Comparison of ENCODE assay signal across 21 mouse cellular contexts in genomic region chr2:147748006-147748405, GRCm38 (mm10).
DNase-seq lines count a peak whose midpoint lies in the region; ATAC-seq and TF ChIP-seq lines count a peak whose summit lies in the region.
"Had no signal": no experiment of that assay in that cellular context is flagged by ENCODE, and none has a peak within 500 bp of the region (broad histone marks: within the 10 kb centered on the region; RNA-seq: fewer than 3 reads in every experiment).

No protein-coding gene starts in this region.

- H3K27me3 ChIP-seq in intestine, embryonic 15.5 days (replicated peaks): no peaks in the 10 kb centered on the region
- no peaks in the 10 kb centered on the region for H3K27me3 ChIP-seq in intestine, postnatal 0 days (replicated peaks; ENCODE audit: control insufficient read depth, insufficient read depth, low read length)
- H3K27me3 ChIP-seq in kidney, postnatal 0 days (ENCODE audit: insufficient read depth, low read length): no peaks in the 10 kb centered on the region
- no peaks in the 10 kb centered on the region for H3K27me3 ChIP-seq in hindbrain, embryonic 14.5 days (ENCODE audit: control insufficient read depth, insufficient read depth, low read length)
- H3K27me3 ChIP-seq: embryonic facial prominence, embryonic 12.5 days; forebrain, embryonic 12.5 days; hindbrain, embryonic 15.5 days had no signal

- WGBS in intestine, embryonic 15.5 days: 22% methylated on average over 4 of the region's 4 CpGs
- 17% methylated on average over 4 of the region's 4 CpGs for WGBS in intestine, postnatal 0 days
- WGBS in kidney, postnatal 0 days: 24% methylated on average over 4 of the region's 4 CpGs
- WGBS in hindbrain, embryonic 14.5 days: 62% methylated on average over 4 of the region's 4 CpGs

- peak; percentile 34; the same call in 1 of the 2 replicates for ATAC-seq in intestine, embryonic 15.5 days
- no peak for ATAC-seq in intestine, postnatal 0 days
- no peak for ATAC-seq in kidney, postnatal 0 days (replicated peaks; ENCODE audit: low FRiP score, low read depth)
- ATAC-seq in hindbrain, embryonic 14.5 days (ENCODE audit: low FRiP score): no peak
- ATAC-seq: CD4-positive, CD25-positive, alpha-beta regulatory T cell, adult 4 months; forebrain, embryonic 16.5 days had no signal

- no peak for TF ChIP-seq CTCF in intestine, postnatal 0 days (IDR thresholded peaks at IDR 0.05; ENCODE audit: low read depth)
- TF ChIP-seq CTCF in kidney, postnatal 0 days (IDR thresholded peaks at IDR 0.05; ENCODE audit: low read depth): no peak

- peak; percentile 8 for DNase-seq in Muller cell, postnatal 12 days (ENCODE audit: inconsistent ontology term)
- peak; percentile 2 for DNase-seq in kidney, postnatal 0 days (ENCODE audit: low spot score)
- peak; percentile 33 to 61 for DNase-seq in kidney, postnatal 36 days
- DNase-seq in thymus, postnatal 0 days (ENCODE audit: low spot score): no peak
- no peak for DNase-seq in hindbrain, embryonic 14.5 days (ENCODE audit: low spot score)
- DNase-seq: adrenal gland, postnatal 10 days; B cell, adult 2 months; cerebellum, adult 11-12 months; cerebellum, adult 9-10 months; cerebellum, postnatal 25 days; gastrocnemius, postnatal 25 days had no signal

- no peaks in the 10 kb centered on the region for H3K9me3 ChIP-seq in intestine, embryonic 15.5 days
- H3K9me3 ChIP-seq in intestine, postnatal 0 days (ENCODE audit: control insufficient read depth): no peaks in the 10 kb centered on the region
- no peaks in the 10 kb centered on the region for H3K9me3 ChIP-seq in kidney, postnatal 0 days (replicated peaks; ENCODE audit: low read length)
- H3K9me3 ChIP-seq in hindbrain, embryonic 14.5 days (ENCODE audit: control insufficient read depth, low read length): no peaks in the 10 kb centered on the region
- H3K9me3 ChIP-seq: embryonic facial prominence, embryonic 12.5 days; forebrain, embryonic 12.5 days; heart, embryonic 12.5 days; hindbrain, embryonic 10.5 days; hindbrain, embryonic 15.5 days had no signal

- no peak overlapping the region for H3K4me2 ChIP-seq in intestine, embryonic 15.5 days (replicated peaks)
- H3K4me2 ChIP-seq in intestine, postnatal 0 days (replicated peaks; ENCODE audit: low read depth): no peak overlapping the region; the same call in 1 of the 2 replicates
- no peak overlapping the region for H3K4me2 ChIP-seq in kidney, postnatal 0 days (ENCODE audit: low read length)
- H3K4me2 ChIP-seq in hindbrain, embryonic 14.5 days (replicated peaks): no peak overlapping the region
- H3K4me2 ChIP-seq: embryonic facial prominence, embryonic 12.5 days; forebrain, embryonic 12.5 days; heart, embryonic 12.5 days; hindbrain, embryonic 15.5 days had no signal

- 0 out of 2 replicates have a peak, but pooled peaks cover 2% of the 10 kb centered on the region for H3K4me1 ChIP-seq in intestine, embryonic 15.5 days (replicated peaks)
- H3K4me1 ChIP-seq in intestine, postnatal 0 days (replicated peaks; ENCODE audit: control insufficient read depth, insufficient read depth, low read length): no peaks in the 10 kb centered on the region
- no peaks in the 10 kb centered on the region for H3K4me1 ChIP-seq in kidney, postnatal 0 days (replicated peaks; ENCODE audit: insufficient read depth, low read length)
- no peaks in the 10 kb centered on the region for H3K4me1 ChIP-seq in hindbrain, embryonic 14.5 days (replicated peaks; ENCODE audit: control insufficient read depth, insufficient read depth, low read length)
- H3K4me1 ChIP-seq: embryonic facial prominence, embryonic 12.5 days; forebrain, embryonic 12.5 days; heart, embryonic 12.5 days; hindbrain, embryonic 10.5 days; hindbrain, embryonic 15.5 days had no signal

- no peak overlapping the region for H3K27ac ChIP-seq in intestine, embryonic 15.5 days
- no peak overlapping the region for H3K27ac ChIP-seq in intestine, postnatal 0 days (ENCODE audit: low read depth, low read length)
- H3K27ac ChIP-seq in kidney, postnatal 0 days: no peak overlapping the region
- H3K27ac ChIP-seq in hindbrain, embryonic 14.5 days: no peak overlapping the region
- H3K27ac ChIP-seq: embryonic facial prominence, embryonic 12.5 days; forebrain, embryonic 12.5 days; hindbrain, embryonic 10.5 days; hindbrain, embryonic 15.5 days had no signal

- H3K9ac ChIP-seq in intestine, embryonic 15.5 days: no peak overlapping the region
- H3K9ac ChIP-seq in intestine, postnatal 0 days (ENCODE audit: low read depth, low read length): no peak overlapping the region
- no peak overlapping the region for H3K9ac ChIP-seq in kidney, postnatal 0 days (ENCODE audit: low read depth, low read length)
- no peak overlapping the region for H3K9ac ChIP-seq in hindbrain, embryonic 14.5 days
- H3K9ac ChIP-seq: embryonic facial prominence, embryonic 12.5 days; forebrain, embryonic 12.5 days; heart, embryonic 12.5 days; hindbrain, embryonic 15.5 days had no signal

- no peaks in the 10 kb centered on the region for H3K36me3 ChIP-seq in intestine, embryonic 15.5 days
- no peaks in the 10 kb centered on the region for H3K36me3 ChIP-seq in intestine, postnatal 0 days (ENCODE audit: control insufficient read depth, insufficient read depth)
- H3K36me3 ChIP-seq in kidney, postnatal 0 days (ENCODE audit: insufficient read depth, low read length): no peaks in the 10 kb centered on the region
- no peaks in the 10 kb centered on the region for H3K36me3 ChIP-seq in hindbrain, embryonic 14.5 days (replicated peaks; ENCODE audit: control insufficient read depth, insufficient read depth)
- H3K36me3 ChIP-seq: embryonic facial prominence, embryonic 12.5 days; forebrain, embryonic 12.5 days; G1E; heart, embryonic 12.5 days; hindbrain, embryonic 10.5 days; hindbrain, embryonic 15.5 days had no signal

- no peak overlapping the region for H3K4me3 ChIP-seq in intestine, embryonic 15.5 days (replicated peaks)
- H3K4me3 ChIP-seq in intestine, postnatal 0 days (ENCODE audit: low read depth, low read length): no peak overlapping the region
- H3K4me3 ChIP-seq in kidney, postnatal 0 days (replicated peaks; ENCODE audit: low read depth, low read length): no peak overlapping the region
- H3K4me3 ChIP-seq in hindbrain, embryonic 14.5 days (replicated peaks; ENCODE audit: low read length): no peak overlapping the region
- H3K4me3 ChIP-seq: embryonic facial prominence, embryonic 12.5 days; forebrain, embryonic 12.5 days; heart, embryonic 12.5 days; hindbrain, embryonic 10.5 days; hindbrain, embryonic 15.5 days had no signal

Comparison
In these comparisons a context has a peak if more than half of its experiments do, and no peak if none do; other contexts are left out.
1. DNase-seq: peak in Muller cell, postnatal 12 days (single experiment), kidney, postnatal 0 days (single experiment) and kidney, postnatal 36 days (2 of 2); none in thymus, postnatal 0 days (single experiment) and hindbrain, embryonic 14.5 days (single experiment).